Mouse (Mus musculus): ENCODE measurements around the gene Nkpd1.
A peak's percentile ranks its signal among the peaks of the same experiment; 100 is the strongest.

The Nkpd1 gene

GRCm38 (mm10) chr7:19547344-19547969, 29.8 kb downstream of the Nkpd1 start:
- DNase-seq (ENCODE audit: low spot score in 2 of 2): no peak

GRCm38 (mm10) chr7:19549394-19549793, 31.8 kb downstream of the Nkpd1 start:
- DNase-seq (ENCODE audit: low spot score in 2 of 2): no peak

GRCm38 (mm10) chr7:19551634-19552033, 34.0 kb downstream of the Nkpd1 start:
- no peak for DNase-seq (ENCODE audit: low spot score in 2 of 2)

GRCm38 (mm10) chr7:19552443-19552842, 34.8 kb downstream of the Nkpd1 start:
- DNase-seq (ENCODE audit: low spot score in 2 of 2): no peak

GRCm38 (mm10) chr7:19554168-19554567, 36.5 kb downstream of the Nkpd1 start:
- peak; percentile 62 to 79 for DNase-seq (ENCODE audit: low spot score in 2 of 2)

GRCm38 (mm10) chr7:19557086-19557485, 39.4 kb downstream of the Nkpd1 start:
- DNase-seq (ENCODE audit: low spot score in 2 of 2): no peak

- DNase-seq (ENCODE audit: low spot score in 2 of 2): no peak
Observed at GRCm38 (mm10) chr7:19557982-19558900, 40.6 kb downstream of the Nkpd1 start.

GRCm38 (mm10) chr7:19558965-19559364, 41.3 kb downstream of the Nkpd1 start:
- DNase-seq (ENCODE audit: low spot score in 2 of 2): no peak

- no peak for DNase-seq (ENCODE audit: low spot score in 2 of 2)
Observed at GRCm38 (mm10) chr7:19560491-19561260, 43.0 kb downstream of the Nkpd1 start.

- DNase-seq (ENCODE audit: low spot score in 2 of 2): no peak
Observed at GRCm38 (mm10) chr7:19561431-19561764, 43.8 kb downstream of the Nkpd1 start.

GRCm38 (mm10) chr7:19561765-19562642, 44.4 kb downstream of the Nkpd1 start:
- peak; percentile 70 to 81 for DNase-seq (ENCODE audit: low spot score in 2 of 2)

GRCm38 (mm10) chr7:19562643-19563410, 45.2 kb downstream of the Nkpd1 start, which contains the start of gene Ppp1r37:
Gene Ppp1r37 (minus strand): TSS chr7:19563076.
- DNase-seq (ENCODE audit: low spot score in 2 of 2): no peak

GRCm38 (mm10) chr7:19563884-19564283, 46.2 kb downstream of the Nkpd1 start:
- no peak for DNase-seq (ENCODE audit: low spot score in 2 of 2)

- DNase-seq (ENCODE audit: low spot score in 2 of 2): no peak
Observed at GRCm38 (mm10) chr7:19564455-19564854, 46.8 kb downstream of the Nkpd1 start.

GRCm38 (mm10) chr7:19565803-19566202, 48.2 kb downstream of the Nkpd1 start:
- DNase-seq (ENCODE audit: low spot score in 2 of 2): no peak

- DNase-seq (ENCODE audit: low spot score in 2 of 2): no peak
Observed at GRCm38 (mm10) chr7:19567426-19567825, 49.8 kb downstream of the Nkpd1 start.

- no peak for DNase-seq (ENCODE audit: low spot score in 2 of 2)
Observed at GRCm38 (mm10) chr7:19569647-19570046, 52.0 kb downstream of the Nkpd1 start.

- DNase-seq (ENCODE audit: low spot score in 2 of 2): peak; percentile 59 to 65
Observed at GRCm38 (mm10) chr7:19572926-19573775, 55.5 kb downstream of the Nkpd1 start.

GRCm38 (mm10) chr7:19573776-19574140, 56.1 kb downstream of the Nkpd1 start:
- no peak for DNase-seq (ENCODE audit: low spot score in 2 of 2)

Data from right cerebral cortex, postnatal 36 days (tissue).